Mouse (Mus musculus): ENCODE measurements around the gene Ing4.

DNA sequence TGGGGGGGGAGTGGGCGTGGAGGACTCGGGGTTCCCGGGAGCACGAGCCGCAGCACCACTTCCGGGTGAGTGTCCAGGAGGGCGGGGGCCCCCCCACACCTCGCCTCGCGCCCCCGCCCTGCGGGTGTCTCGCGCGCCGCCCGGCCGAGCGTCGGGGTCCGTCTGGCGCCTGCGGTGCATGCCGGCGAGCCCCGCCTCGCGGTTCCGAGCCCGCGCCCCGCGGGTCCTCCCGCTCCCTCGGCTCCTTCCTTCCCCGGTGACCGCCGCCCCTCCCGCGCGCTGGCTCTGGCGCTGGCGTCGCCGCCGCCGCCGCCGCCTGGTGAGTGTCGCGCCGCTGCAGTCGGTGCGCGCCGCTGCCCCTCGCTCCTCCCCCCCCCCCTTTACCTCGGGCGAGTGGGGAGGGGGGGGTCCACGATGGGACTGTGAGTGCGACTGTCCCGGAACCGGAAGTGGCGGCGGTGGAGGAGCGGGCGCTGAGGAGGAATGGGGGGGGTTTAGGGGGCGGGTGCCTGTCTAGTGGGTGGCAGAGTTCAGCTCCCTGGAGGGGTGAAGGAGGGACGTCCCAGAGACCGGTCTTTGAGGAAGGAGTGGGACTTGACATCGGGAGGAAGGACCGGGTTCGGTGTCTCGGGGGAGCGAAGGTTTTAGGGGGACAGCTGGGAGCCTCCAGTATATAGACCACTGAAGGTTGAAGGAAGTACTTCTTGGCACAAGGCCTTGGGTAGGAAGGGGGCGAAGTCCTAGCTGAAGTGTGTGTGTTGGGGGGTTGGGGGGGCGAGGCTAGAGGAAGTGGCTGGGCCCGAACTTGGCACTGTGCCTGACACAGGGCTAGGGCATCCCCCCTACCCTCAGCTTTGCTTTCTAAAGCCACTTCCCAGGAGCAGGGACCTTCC lies 30.1 kb upstream of the Ing4 start:
- TF ChIP-seq CTCF (IDR thresholded peaks at IDR 0.05; ENCODE audit: borderline replicate concordance, insufficient read depth, low read depth, low read length) (no peak), POLR2A (IDR thresholded peaks at IDR 0.05; ENCODE audit: borderline replicate concordance, insufficient read depth, low read length) (no peak; the same call in 1 of the 2 replicates)

Data from cerebellum, adult 2 months (tissue).